Mouse (Mus musculus) testis, adult 2 months (tissue): Measurements from ENCODE around the gene Ttc19. TPM values are rescaled to one million over a fixed set of nuclear protein-coding genes. Genes with fewer than 3 reads are reported as not detected.
"Not testable (repeated sequence)": the region's sequence is repeated elsewhere in the genome, so short reads cannot be mapped to it uniquely, and the experiment has no call there.

Experiments
- H3K27ac ChIP-seq: fragments of 200-500 bp; 2 replicates; pipeline ENCODE4 v1.5.1; 2012; ENCODE audit warnings: low read depth, low read length; ENCODE audit not compliant: control insufficient read depth, insufficient read depth
- H3K27me3 ChIP-seq: fragments of 200-500 bp; 2 replicates; pipeline ENCODE4 v1.6.1; 2012; ENCODE audit warnings: mild to moderate bottlenecking, low read length, moderate library complexity; ENCODE audit not compliant: control insufficient read depth, insufficient read depth
- H3K36me3 ChIP-seq: fragments of 200-500 bp; 2 replicates; pipeline ENCODE4 v1.6.1; 2012; ENCODE audit warnings: mild to moderate bottlenecking, low read length; ENCODE audit not compliant: control insufficient read depth, insufficient read depth
- H3K4me1 ChIP-seq: fragments of 200-500 bp; 2 replicates; pipeline ENCODE4 v1.6.1; 2012; ENCODE audit warnings: low read length; ENCODE audit not compliant: control insufficient read depth, insufficient read depth
- H3K4me3 ChIP-seq: fragments of 200-500 bp; 2 replicates; pipeline ENCODE4 v1.5.1; 2012; ENCODE audit warnings: low read depth, mild to moderate bottlenecking, low read length, moderate library complexity, mixed read lengths; ENCODE audit not compliant: control insufficient read depth
- CTCF ChIP-seq: fragments of 200-500 bp; IDR thresholded peaks from 2 replicates; pipeline ENCODE4 v1.5.1; 2012; ENCODE audit warnings: low read depth, mild to moderate bottlenecking, inconsistent platforms, low read length, moderate library complexity; ENCODE audit not compliant: control insufficient read depth, insufficient read depth, insufficient replicate concordance
- POLR2A ChIP-seq: fragments of 200-500 bp; IDR thresholded peaks from 2 replicates; pipeline ENCODE4 v1.6.1; 2012; ENCODE audit warnings: low read depth, mild to moderate bottlenecking, inconsistent platforms, low read length, moderate library complexity; ENCODE audit not compliant: control insufficient read depth
- polyA plus RNA-seq: library from polyadenylated mRNA; depleted of rRNA; stranded (reverse); fragments of >200 nt; gene quantifications from 2 replicates; pipeline ENCODE4 v1.2.3, GENCODE M21; 2012; rRNA removed

Gene Ttc19
- polyA plus RNA-seq, 1 experiment: 4.2 TPM

DNA sequence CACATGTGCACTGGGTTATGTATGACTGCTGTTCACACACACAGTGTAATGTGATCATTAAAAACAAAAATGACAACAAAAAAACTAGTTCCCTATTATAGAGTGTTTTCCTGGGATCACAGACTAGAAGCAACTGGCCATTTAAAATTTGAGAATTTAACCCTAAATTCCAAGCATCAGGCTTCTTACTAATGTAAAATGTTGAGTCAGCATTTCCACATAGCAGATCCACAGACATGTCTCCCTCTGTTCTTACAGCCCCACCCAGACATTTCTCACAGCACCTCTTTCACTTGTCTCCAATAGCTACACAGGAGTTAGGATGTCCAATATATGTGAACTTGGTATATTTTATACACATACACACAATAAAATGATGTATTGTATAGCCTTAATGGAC lies 88.7 kb downstream of the Ttc19 start:
- no peaks in the 10 kb centered on the region for H3K4me1 ChIP-seq
- H3K36me3 ChIP-seq: peaks cover 2% of the 10 kb centered on the region; the same call in 1 of the 2 replicates

DNA sequence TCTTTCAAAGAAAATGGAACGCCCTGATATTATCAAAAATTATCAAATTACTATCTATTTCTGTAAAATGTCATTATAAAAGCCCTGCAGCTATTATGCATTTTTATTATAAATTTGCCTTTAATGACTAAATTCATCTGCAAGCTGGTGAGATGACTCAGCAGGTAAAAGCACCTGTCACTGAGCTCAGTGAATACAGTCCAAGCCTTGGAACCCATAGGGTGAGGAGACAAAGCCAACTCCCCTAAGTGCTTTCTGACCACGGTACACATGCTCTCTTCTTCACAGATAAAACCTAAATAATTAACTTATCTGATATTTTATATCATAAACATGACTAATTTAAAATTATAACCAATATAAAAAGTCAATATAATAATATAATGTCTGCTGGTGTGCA lies 90.5 kb downstream of the Ttc19 start:
- Histone ChIP-seq H3K27me3 (no peaks in the 10 kb centered on the region), H3K27ac (no peak overlapping the region), H3K4me3 (no peak overlapping the region), H3K36me3 (peaks cover 2% of the 10 kb centered on the region; the same call in 1 of the 2 replicates), H3K4me1 (no peaks in the 10 kb centered on the region)
- no peak for TF ChIP-seq POLR2A
- no peak for TF ChIP-seq CTCF

More for the DNA sequence above, 88.7 kb downstream of the Ttc19 start:
- Histone ChIP-seq H3K27ac (no peak overlapping the region), H3K4me3 (no peak overlapping the region), H3K27me3 (no peaks in the 10 kb centered on the region)
- TF ChIP-seq CTCF (no peak), POLR2A (no peak)

DNA sequence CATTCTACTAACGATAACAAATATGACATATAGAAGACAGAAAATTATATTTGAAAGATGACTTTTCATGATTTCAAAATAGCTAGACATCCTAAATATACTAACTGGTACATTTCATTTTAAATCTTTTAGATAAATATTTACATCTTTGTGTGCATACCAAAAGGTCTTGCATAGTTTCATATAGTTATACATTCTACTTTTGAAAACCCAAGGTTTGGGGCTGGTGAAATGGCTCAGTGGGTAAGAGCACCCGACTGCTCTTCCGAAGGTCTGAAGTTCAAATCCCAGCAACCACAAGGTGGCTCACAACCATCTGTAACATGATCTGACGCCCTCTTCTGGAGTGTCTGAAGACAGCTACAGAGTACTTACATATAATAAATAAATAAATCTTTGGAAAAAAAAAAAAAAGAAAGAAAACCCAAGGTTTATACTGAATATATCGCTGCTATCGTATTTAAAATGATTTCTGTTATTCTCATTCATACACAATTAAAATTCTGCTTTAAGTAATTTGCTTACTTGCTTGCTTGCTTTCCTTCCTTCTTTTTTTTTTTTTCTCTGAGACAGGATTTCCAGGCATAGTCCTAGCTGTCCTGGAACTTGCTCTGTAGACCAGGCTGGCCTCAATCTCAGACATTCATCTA lies 96.1 kb downstream of the Ttc19 start:
- H3K4me3 ChIP-seq, H3K4me1 ChIP-seq, H3K27me3 ChIP-seq, H3K27ac ChIP-seq, H3K36me3 ChIP-seq: not testable (repeated sequence)

Other genes with a start within 250 kb of the Ttc19 start
- 2.9 TPM in 2 replicates for gene Adora2b, start 32.5 kb upstream of the Ttc19 start, polyA plus RNA-seq
- gene Zswim7, start 98 bp upstream of the Ttc19 start, polyA plus RNA-seq: 87.2 and 93.8 TPM in 2 replicates
- 5.7 and 5.8 TPM in 2 replicates for gene Pigl, start 177.0 kb downstream of the Ttc19 start, polyA plus RNA-seq
- gene Ncor1, start 177.1 kb downstream of the Ttc19 start, polyA plus RNA-seq: 73.7 and 76.2 TPM in 2 replicates